Mouse (Mus musculus): ENCODE data around the gene Rptn.
"Not testable (repeated sequence)": the region's sequence is repeated elsewhere in the genome, so short reads cannot be mapped to it uniquely, and the experiment has no call there.

DNA sequence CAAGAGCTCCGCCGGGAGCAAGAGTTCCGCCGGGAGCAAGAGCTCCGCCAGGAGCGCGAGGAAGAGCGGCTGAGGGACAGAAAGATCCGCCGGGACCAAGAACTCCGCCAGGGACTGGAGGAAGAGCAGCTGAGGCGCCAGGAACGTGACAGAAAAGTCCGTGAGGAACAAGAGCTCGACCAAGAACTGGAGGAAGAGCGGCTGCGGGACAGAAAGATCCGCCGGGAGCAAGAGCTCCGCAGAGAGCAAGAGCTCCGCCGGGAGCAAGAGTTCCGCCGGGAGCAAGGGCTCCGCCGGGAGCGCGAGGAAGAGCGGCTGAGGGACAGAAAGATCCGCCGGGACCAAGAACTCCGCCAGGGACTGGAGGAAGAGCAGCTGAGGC, 53.2 kb downstream of the Rptn start:
- not testable (repeated sequence) for TF ChIP-seq EP300 (optimal IDR thresholded peaks at IDR 0.05); CTCF (IDR thresholded peaks at IDR 0.05; ENCODE audit: low read depth)

Data from stomach, postnatal 0 days (tissue).